In genomic region chr8:78437140-78438045, GRCm38 (mm10) we compare ENCODE assay signal across 13 mouse cellular contexts. TPM values are rescaled to one million over a fixed set of nuclear protein-coding genes. Genes with fewer than 3 reads are reported as not detected.
DNase-seq lines count a peak whose midpoint lies in the region; ATAC-seq and TF ChIP-seq lines count a peak whose summit lies in the region.
"Had no signal": no experiment of that assay in that cellular context is flagged by ENCODE, and none has a peak within 500 bp of the region (broad histone marks: within the 10 kb centered on the region; RNA-seq: fewer than 3 reads in every experiment).

No protein-coding gene starts in this region.

- H3K9ac ChIP-seq in heart, embryonic 13.5 days, result no peak overlapping the region
- H3K9ac ChIP-seq in forebrain, postnatal 0 days, result no peak overlapping the region
- H3K9ac ChIP-seq in midbrain, embryonic 14.5 days (replicated peaks; ENCODE audit: low read length), result peak overlapping the region; percentile 60

- peaks cover 35% of the 10 kb centered on the region for H3K4me1 ChIP-seq in heart, embryonic 13.5 days
- peaks cover 4% of the 10 kb centered on the region; the same call in 1 of the 2 replicates for H3K4me1 ChIP-seq in forebrain, postnatal 0 days (ENCODE audit: insufficient read depth)
- peaks cover 24% of the 10 kb centered on the region for H3K4me1 ChIP-seq in midbrain, embryonic 14.5 days (ENCODE audit: control insufficient read depth, insufficient read depth, low read length)
- no peaks in the 10 kb centered on the region for H3K4me1 ChIP-seq in lung, adult 2 months (ENCODE audit: control insufficient read depth, insufficient read depth, low read length)

- peak overlapping the region; percentile 84 for H3K4me2 ChIP-seq in heart, embryonic 13.5 days
- H3K4me2 ChIP-seq in forebrain, postnatal 0 days (ENCODE audit: low read depth), result peak overlapping the region; percentile 66
- H3K4me2 ChIP-seq in midbrain, embryonic 14.5 days (ENCODE audit: low read length), result peak overlapping the region; percentile 78

- peaks cover 96% of the 10 kb centered on the region for H3K27me3 ChIP-seq in heart, embryonic 13.5 days (replicated peaks)
- H3K27me3 ChIP-seq in forebrain, postnatal 0 days (ENCODE audit: insufficient read depth, low read length), result peaks cover 58% of the 10 kb centered on the region
- H3K27me3 ChIP-seq in midbrain, embryonic 14.5 days (ENCODE audit: control insufficient read depth, insufficient read depth, low read length), result peaks cover 43% of the 10 kb centered on the region

- peak overlapping the region; percentile 54 for H3K4me3 ChIP-seq in heart, embryonic 13.5 days
- peak overlapping the region; percentile 37 for H3K4me3 ChIP-seq in forebrain, postnatal 0 days (ENCODE audit: low read depth, low read length)
- H3K4me3 ChIP-seq in midbrain, embryonic 14.5 days (replicated peaks; ENCODE audit: low read depth, low read length), result peak overlapping the region; percentile 50
- no peak overlapping the region for H3K4me3 ChIP-seq in lung, adult 2 months (replicated peaks; ENCODE audit: extremely low read depth, low read depth, low read length)

- 5% methylated on average over 32 of the region's 32 CpGs for WGBS in heart, embryonic 13.5 days
- 2% methylated on average over 32 of the region's 32 CpGs for WGBS in forebrain, postnatal 0 days
- WGBS in midbrain, embryonic 14.5 days, result 1% methylated on average over 32 of the region's 32 CpGs
- WGBS in lung, adult 2 months, result 5% methylated on average over 32 of the region's 32 CpGs

- no peaks in the 10 kb centered on the region for H3K36me3 ChIP-seq in heart, embryonic 13.5 days
- H3K36me3 ChIP-seq in forebrain, postnatal 0 days (ENCODE audit: insufficient read depth), result no peaks in the 10 kb centered on the region
- no peaks in the 10 kb centered on the region for H3K36me3 ChIP-seq in midbrain, embryonic 14.5 days (ENCODE audit: control insufficient read depth, insufficient read depth, low read length)

- no peaks in the 10 kb centered on the region for H3K9me3 ChIP-seq in heart, embryonic 13.5 days
- H3K9me3 ChIP-seq in forebrain, postnatal 0 days (ENCODE audit: low read length), result no peaks in the 10 kb centered on the region
- H3K9me3 ChIP-seq in midbrain, embryonic 14.5 days (ENCODE audit: control insufficient read depth, low read length), result no peaks in the 10 kb centered on the region

- DNase-seq in heart, adult 11 months, result no peak
- peak; percentile 19 for DNase-seq in MN1 (ENCODE audit: low spot score)
- DNase-seq in forebrain, postnatal 0 days, result no peak
- DNase-seq in midbrain, embryonic 14.5 days, result peak; percentile 69
- no peak for DNase-seq in lung, adult 2 months
- no peak for DNase-seq in B cell, adult 2 months

- no peak for TF ChIP-seq POLR2A in lung, adult 2 months (IDR thresholded peaks at IDR 0.05; ENCODE audit: borderline replicate concordance, extremely low read depth, low read depth, low read length)

- TF ChIP-seq CTCF in forebrain, postnatal 0 days (IDR thresholded peaks at IDR 0.05; ENCODE audit: low read depth), result no peak
- TF ChIP-seq CTCF in lung, adult 2 months (IDR thresholded peaks at IDR 0.05; ENCODE audit: insufficient read depth, low read length), result no peak

- ATAC-seq in heart, embryonic 13.5 days (ENCODE audit: extremely low read depth, insufficient number of reproducible peaks, low FRiP score, low TSS enrichment), result no peak
- ATAC-seq in forebrain, postnatal 0 days, result no peak
- peak; percentile 53 for ATAC-seq in midbrain, embryonic 14.5 days (ENCODE audit: low FRiP score, low TSS enrichment)
- no peak for ATAC-seq in megakaryocyte progenitor cell, adult 5-6 weeks (replicated peaks; ENCODE audit: poor library complexity)
- ATAC-seq: CD4-positive, CD25-positive, alpha-beta regulatory T cell, adult 4 months had no signal

- H3K27ac ChIP-seq in heart, embryonic 13.5 days (replicated peaks), result no peak overlapping the region
- no peak overlapping the region for H3K27ac ChIP-seq in forebrain, postnatal 0 days (ENCODE audit: low read depth, low read length)
- H3K27ac ChIP-seq in midbrain, embryonic 14.5 days (replicated peaks; ENCODE audit: low read depth, low read length), result peak overlapping the region; percentile 85

RNA-seq across cellular contexts. Expression of gene Pou4f2, which starts 0.9 kb away (rescaled TPM):
- not detected in 2 replicates for polyA plus RNA-seq in heart, embryonic 13.5 days (2015; fragmentation: Nextera tagmentation; extraction: Ambion mirVana)
- total RNA-seq in forebrain, postnatal 0 days (2014; rRNA removed), result not detected in 2 replicates
- polyA plus RNA-seq in forebrain, postnatal 0 days (2015; fragmentation: Nextera tagmentation; extraction: Ambion mirVana), result not detected in 2 replicates
- 20.9 and 24.5 TPM in 2 replicates for polyA plus RNA-seq in midbrain, embryonic 14.5 days (2014; fragmentation: Nextera tagmentation; extraction: Ambion mirVana)
- not detected in 2 replicates for total RNA-seq in megakaryocyte progenitor cell, adult 5-6 weeks (2015)
- total RNA-seq in megakaryocyte progenitor cell, adult 5-6 weeks (2017), result not detected in 2 replicates
- polyA plus RNA-seq in lung, adult 2 months (2012; rRNA removed), result not detected in 2 replicates
- total RNA-seq: adrenal gland, postnatal 4 days; layer of hippocampus, postnatal 25 days; megakaryocyte-erythroid progenitor cell, adult 5-6 weeks had no signal
- polyA plus RNA-seq: CD4-positive, CD25-positive, alpha-beta regulatory T cell, adult 4 months; small intestine, adult 2 months had no signal

Comparison
In these comparisons a context has a peak if more than half of its experiments do, and no peak if none do; other contexts are left out.
1. DNase-seq: peak in MN1 (single experiment) and midbrain, embryonic 14.5 days (single experiment); none in heart, adult 11 months (single experiment), forebrain, postnatal 0 days (single experiment), lung, adult 2 months (single experiment) and B cell, adult 2 months (0 of 2).
2. RNA of gene Pou4f2, which starts 0.9 kb away (polyA plus RNA-seq): 20.9 to 24.5 TPM in midbrain, embryonic 14.5 days; not detected in heart, embryonic 13.5 days, not detected in forebrain, postnatal 0 days and not detected in lung, adult 2 months; every median in the first group is over 10 times any median in the second.
3. Peak in every context shown above with its lines, with median percentiles within 50 percentile points of each other: H3K4me2 ChIP-seq.